Mouse (Mus musculus): ENCODE results near the gene Tns2. TPM values are rescaled to one million over a fixed set of nuclear protein-coding genes. Genes with fewer than 3 reads are reported as not detected.

Tns2 gene
- total RNA-seq, 2 experiments from 2014 or later, result 128 to 129 TPM

- intact Hi-C loops (cut with DNase I), result no loop called here
- no peak for DNase-seq
Measured at GRCm38 (mm10) chr15:102091063-102091679, 9.0 kb upstream of the Tns2 start.

DNA sequence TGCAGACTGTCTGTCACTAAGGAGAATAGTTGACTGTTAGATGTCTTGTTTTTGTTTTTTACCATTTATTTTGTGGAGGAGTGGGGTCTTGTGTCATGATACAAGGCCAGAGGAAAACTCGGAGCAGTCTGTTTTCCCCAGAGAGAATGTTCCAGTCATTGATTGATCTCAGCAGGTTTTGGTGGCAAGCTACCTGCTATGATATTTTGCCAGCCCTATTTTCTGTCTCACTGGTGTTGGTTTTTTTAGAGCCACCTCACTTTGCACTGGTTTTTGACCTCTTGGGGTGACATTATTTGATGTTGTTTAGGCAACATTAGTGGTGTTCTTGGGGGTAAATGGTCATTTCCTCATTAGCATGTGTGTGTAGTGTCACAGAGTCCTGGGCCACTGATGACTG is 8.5 kb upstream of the Tns2 start:
- DNase-seq, result no peak
- intact Hi-C loops (cut with DNase I), result no loop called here

GRCm38 (mm10) chr15:102092222-102092621 is 8.0 kb upstream of the Tns2 start:
- no peak for DNase-seq
- intact Hi-C loops (cut with DNase I), result no loop called here

GRCm38 (mm10) chr15:102094157-102094556 is 6.1 kb upstream of the Tns2 start:
- no peak for DNase-seq
- intact Hi-C loops (cut with DNase I), result loop anchor here (1.0 to 2.0 kb wide), 2 partner anchors 19 to 53 kb away; no protein-coding TSS in a partner anchor

DNA sequence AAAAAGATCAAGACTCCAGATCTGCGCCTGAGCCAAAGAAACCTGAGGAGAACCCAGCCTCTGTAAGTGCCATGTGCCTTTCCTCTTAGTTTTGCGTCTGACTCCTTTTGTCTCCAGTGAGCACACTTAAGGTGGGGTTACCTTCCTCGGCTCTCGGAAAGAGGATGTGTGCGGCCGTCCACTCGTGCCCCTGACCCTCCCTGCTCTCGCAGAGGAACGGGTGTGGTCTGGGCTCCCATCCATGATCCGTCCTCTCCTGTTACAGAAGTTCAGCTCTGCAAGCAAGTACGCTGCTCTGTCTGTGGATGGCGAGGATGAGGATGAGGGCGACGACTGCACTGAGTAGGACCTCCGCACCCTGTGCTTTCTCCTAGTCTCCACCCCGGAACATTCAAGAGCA is 5.2 kb upstream of the Tns2 start:
- intact Hi-C loops (cut with DNase I), result loop anchor here (1.0 to 2.0 kb wide), 2 partner anchors 20 to 52 kb away; no protein-coding TSS in a partner anchor
- no peak for DNase-seq

DNA sequence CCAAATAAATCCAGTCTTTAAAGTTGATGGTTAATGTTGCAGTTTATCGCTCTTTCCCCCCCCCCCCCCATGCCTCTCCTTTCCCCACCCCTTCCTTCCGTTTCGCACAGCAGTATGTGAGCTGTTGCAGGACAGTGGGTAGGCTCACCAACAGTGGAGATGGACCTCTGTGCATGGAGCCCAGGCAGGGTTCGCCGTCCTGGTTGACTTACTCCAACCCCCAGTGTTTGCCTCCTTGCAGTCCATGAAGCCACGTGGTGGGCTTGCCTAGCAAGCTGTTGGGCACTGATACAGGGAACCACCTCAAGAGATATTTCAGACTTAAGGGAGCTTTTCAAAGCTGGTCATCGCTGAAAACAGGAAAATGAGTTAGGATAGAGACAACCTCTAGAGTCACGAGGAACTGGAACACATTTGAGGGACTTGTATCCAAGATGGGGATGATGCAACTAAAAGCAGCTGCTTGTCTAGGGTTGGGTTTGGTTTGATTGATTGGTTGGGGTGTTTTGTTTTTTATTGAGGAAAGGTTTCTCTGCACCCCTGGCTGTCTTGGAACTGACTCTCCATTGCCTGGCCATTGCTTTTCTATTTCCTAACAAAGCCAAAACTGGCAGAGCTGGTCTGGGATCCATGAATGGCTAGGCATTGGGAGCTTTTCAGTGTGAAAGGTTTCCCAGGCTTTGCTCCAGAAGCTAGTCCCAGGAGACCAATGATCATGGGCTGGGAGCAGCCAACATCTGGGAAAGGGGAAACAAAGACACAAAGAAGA is 2.9 kb upstream of the Tns2 start:
- intact Hi-C loops (cut with DNase I), result no loop called here
- DNase-seq, result peak in 1 of 2 experiments; percentile 62

- intact Hi-C loops (cut with DNase I), result no loop called here
Measured at GRCm38 (mm10) chr15:102097991-102098555, 2.1 kb upstream of the Tns2 start.

DNA sequence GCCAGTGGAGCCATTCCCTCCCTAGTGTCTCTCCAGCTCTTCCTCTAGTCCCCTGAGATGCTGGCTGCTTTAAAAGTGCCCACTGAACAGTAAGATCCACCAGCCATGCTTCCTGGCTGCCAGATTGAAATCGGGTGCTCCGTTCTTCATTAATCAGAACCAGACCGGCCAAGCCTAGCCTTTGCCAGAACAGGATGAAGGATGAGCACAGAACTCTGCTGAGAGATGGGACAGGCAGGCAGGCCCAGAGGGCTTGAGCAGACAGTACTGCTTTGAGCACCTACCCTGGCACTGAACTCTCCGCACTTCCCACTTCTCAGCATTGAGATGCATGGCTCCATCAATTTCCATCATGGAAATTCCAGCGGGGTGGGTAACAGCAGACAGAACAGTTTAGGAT is 953 bp upstream of the Tns2 start:
- no peak for DNase-seq
- intact Hi-C loops (cut with DNase I), result no loop called here

More at GRCm38 (mm10) chr15:102097991-102098555, 2.1 kb upstream of the Tns2 start:
- DNase-seq, result peak in 1 of 2 experiments; percentile 42

DNA sequence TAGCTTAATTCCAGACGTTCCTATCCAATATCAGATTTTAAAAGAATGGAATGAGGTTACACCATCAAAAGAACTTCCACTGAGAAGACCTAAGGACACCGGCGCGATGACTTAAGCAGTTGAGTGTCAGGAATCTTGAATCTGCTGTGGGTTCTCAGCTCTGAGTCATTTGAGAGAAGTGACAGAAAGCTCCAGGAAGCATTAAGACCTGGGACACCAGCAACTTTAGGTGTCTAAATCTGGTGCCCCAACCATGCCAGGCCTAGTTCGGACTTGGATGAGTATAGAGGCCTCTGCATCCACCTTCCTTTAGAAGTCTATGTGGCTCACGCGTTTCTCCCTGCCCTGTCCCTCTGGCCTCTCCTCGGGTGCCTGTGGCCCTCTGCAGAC is 447 bp upstream of the Tns2 start:
- intact Hi-C loops (cut with DNase I), result no loop called here
- DNase-seq, result no peak

DNA sequence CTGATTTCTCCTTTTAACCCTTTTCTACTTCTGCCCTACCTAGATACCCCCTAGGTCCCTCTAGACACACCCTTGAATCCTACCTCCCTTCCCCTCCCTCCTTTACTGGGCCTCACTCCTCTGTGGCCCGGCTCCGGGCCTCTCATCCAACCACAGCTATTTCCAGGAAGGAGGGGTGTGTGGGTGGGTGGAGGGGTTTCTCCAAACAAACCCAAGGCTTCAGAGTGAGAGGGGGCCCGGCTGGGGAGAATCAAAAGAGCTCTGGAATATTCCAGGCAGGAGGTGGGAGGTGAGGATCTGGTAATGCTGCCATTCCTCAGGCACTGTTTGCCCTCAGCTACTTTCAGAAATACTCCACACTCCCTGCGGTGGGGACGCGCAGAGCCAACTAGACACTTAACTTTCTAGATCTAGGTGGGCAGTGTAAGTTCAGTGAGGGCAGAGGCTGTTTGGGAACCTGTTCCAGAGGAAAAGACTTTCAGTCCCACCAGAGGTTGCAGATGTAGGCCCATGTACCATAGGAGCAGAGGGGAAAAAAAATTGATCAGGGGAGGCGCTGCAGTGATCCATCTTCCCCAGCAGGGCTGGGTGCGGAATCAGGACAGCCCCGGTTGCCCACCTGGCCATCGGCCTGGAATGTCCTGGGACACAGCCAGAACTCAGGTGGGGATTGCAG is 921 bp downstream of the Tns2 start:
- intact Hi-C loops (cut with DNase I), result no loop called here
- peak in 1 of 2 experiments; percentile 40 for DNase-seq

DNA sequence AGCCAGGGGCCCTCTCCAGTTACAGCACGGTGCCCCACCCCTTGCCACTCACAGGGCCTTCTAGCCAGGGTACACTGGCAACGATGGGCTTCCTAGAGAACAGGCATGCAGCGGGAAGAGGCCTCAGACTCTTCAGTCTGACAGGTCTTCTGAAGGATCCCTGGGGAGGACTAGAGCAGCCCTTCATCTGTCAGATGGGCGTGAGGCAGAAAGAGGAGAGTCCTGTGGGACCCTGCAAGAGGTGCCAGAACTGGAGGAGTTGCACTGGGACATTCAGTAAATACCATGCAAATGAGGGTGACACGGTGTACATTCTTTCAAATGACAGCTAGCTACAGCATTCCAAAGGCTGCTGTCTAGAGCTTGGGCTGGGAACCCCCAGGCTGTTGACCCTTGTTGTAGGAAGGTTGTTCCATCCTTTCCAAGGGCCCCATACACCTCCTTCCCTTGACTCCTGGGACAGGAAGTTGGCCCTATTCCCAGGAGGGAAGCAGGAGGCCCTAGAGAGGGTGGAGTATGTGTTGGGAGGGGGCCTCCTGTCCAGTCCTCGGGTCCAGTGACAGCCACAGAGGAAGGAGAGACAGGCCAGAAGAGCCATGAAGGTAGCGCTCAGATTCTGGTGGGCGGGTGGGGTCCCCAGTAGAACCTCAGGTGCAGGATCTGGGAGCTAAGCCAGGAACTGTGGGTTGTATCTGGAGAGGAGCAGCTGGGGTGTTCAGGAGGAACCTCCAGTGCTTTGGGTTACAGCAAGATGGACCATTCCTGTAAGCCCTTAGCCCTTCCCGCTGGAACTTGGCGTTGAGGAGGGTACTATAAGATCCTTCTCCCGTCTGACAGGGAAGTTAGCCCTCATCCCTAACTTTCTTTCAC is 1.7 kb downstream of the Tns2 start:
- intact Hi-C loops (cut with DNase I), result no loop called here
- peak; percentile 76 to 89 for DNase-seq

- intact Hi-C loops (cut with DNase I), result no loop called here
- peak in 1 of 2 experiments; percentile 76 for DNase-seq
Measured at GRCm38 (mm10) chr15:102102548-102103121, 2.4 kb downstream of the Tns2 start.

GRCm38 (mm10) chr15:102103371-102103946 is 3.2 kb downstream of the Tns2 start:
- peak in 1 of 2 experiments; percentile 70 for DNase-seq
- intact Hi-C loops (cut with DNase I), result no loop called here

DNA sequence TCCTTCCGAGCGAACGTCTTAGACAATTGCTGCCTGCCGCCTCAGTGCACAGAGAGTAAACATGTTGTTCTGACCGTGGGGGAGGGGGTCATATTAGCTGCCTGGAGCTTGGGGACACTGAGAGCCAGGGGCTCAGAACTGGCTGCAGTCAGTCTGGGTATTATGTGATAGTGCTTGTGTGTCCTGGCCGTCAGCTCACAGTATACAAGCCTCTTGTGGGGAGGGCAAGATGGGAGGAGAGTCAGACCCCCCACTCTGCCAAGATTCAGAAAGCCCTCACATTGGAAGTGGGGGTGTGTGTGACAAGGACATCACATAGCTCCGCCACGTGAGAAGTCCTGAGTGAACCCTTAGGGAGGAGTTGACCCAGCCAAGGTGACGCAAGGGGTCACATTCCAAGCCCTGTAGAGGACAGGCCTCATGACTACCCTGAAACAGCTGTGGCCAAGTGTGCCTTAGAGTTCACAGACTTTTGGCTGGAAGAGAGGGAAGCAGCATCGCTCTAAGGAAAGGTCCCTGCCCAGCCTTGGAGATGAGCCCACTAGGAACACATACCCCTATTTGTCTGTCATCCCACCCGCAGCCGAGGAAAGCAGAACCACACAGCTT is 3.8 kb downstream of the Tns2 start:
- intact Hi-C loops (cut with DNase I), result no loop called here

GRCm38 (mm10) chr15:102105360-102105759 is 5.1 kb downstream of the Tns2 start:
- intact Hi-C loops (cut with DNase I), result loop anchor here (5.0 kb wide), 1 partner anchor 42 kb away; no protein-coding TSS in a partner anchor
- DNase-seq, result peak; percentile 78 to 84

More for the DNA sequence above, 3.8 kb downstream of the Tns2 start:
- peak; percentile 87 to 92 for DNase-seq

GRCm38 (mm10) chr15:102105764-102106730 is 5.8 kb downstream of the Tns2 start:
- intact Hi-C loops (cut with DNase I), result loop anchor here (2.0 to 5.0 kb wide), 2 partner anchors 15 to 41 kb away; no protein-coding TSS in a partner anchor
- DNase-seq, result peak in 1 of 2 experiments; percentile 57

- intact Hi-C loops (cut with DNase I), result loop anchor here (2.0 to 5.0 kb wide), 2 partner anchors 14 to 40 kb away; no protein-coding TSS in a partner anchor
- DNase-seq, result no peak
Measured at GRCm38 (mm10) chr15:102106754-102107456, 6.7 kb downstream of the Tns2 start.

Data from heart, postnatal 36 days (tissue).